Mouse (Mus musculus): ENCODE measurements around the gene Wnk4.
"Not testable (repeated sequence)": the region's sequence is repeated elsewhere in the genome, so short reads cannot be mapped to it uniquely, and the experiment has no call there.

Wnk4 gene

DNA sequence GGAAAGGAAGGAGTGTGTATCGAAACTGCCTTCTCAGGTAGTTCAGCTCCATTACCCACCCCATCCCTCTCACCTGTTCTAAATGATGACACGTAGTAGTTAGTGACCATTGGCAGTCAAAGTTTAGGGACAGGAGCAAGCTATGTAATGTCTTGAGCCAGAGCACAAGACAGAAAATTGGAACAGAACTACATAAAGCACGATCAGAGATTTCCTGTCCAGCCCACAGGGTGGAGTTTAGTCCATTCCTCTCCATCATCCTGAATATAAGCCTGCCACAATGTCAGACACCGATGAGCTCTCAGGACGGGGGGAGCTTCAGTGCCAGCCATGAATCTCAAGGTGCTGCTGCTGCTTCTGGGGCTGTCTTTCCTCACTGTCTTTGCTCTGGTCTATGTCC, 64.4 kb downstream of the Wnk4 start, which contains the start of gene Aoc2:
TSS of gene Aoc2 (plus strand) at position 301 of the 400 bp plus-strand sequence.
- no peak for DNase-seq

DNA sequence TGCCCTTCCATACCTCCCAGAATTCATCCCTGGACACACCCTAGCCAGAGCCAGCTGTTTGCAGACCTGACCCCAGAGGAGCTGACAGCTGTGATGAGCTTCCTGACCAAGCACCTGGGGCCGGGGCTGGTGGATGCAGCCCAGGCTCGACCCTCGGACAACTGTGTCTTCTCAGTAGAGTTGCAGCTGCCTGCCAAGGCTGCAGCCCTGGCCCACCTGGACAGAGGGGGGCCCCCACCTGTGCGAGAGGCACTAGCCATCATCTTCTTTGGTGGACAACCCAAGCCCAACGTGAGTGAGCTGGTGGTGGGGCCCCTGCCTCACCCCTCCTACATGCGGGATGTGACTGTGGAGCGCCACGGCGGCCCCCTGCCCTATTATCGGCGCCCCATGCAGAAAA, 64.8 kb downstream of the Wnk4 start:
- DNase-seq, result not testable (repeated sequence)

DNA sequence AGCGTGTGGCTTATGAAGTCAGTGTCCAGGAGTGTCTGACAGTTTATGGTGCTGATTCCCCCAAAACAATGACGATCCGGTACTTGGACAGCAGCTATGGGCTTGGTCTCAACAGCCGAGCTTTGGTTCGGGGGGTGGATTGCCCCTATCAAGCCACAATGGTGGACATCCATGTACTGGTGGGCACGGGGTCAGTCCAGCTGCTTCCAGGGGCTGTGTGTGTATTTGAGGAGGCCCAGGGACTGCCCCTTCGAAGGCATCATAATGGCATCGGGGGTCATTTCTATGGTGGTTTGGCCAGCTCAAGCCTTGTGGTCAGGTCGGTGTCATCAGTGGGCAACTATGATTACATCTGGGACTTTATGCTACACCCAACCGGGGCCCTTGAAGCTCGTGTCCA, 65.8 kb downstream of the Wnk4 start:
- DNase-seq, result no peak

Measured in cerebellum, adult 9-10 months (tissue).